Mouse (Mus musculus): ENCODE results near the gene Il23r.

The Il23r gene

GRCm38 (mm10) chr6:67431808-67432207 lies 59.8 kb downstream of the Il23r start:
- DNase-seq (ENCODE audit: low read depth, low spot score): no peak

GRCm38 (mm10) chr6:67421761-67422160 lies 69.9 kb downstream of the Il23r start:
- no peak for DNase-seq (ENCODE audit: low read depth, low spot score)

GRCm38 (mm10) chr6:67416557-67416956 lies 75.1 kb downstream of the Il23r start:
- DNase-seq (ENCODE audit: low read depth, low spot score): no peak

GRCm38 (mm10) chr6:67415276-67415675 lies 76.4 kb downstream of the Il23r start:
- no peak for DNase-seq (ENCODE audit: low read depth, low spot score)

GRCm38 (mm10) chr6:67413378-67413777 lies 78.3 kb downstream of the Il23r start:
- DNase-seq (ENCODE audit: low read depth, low spot score): no peak

DNA sequence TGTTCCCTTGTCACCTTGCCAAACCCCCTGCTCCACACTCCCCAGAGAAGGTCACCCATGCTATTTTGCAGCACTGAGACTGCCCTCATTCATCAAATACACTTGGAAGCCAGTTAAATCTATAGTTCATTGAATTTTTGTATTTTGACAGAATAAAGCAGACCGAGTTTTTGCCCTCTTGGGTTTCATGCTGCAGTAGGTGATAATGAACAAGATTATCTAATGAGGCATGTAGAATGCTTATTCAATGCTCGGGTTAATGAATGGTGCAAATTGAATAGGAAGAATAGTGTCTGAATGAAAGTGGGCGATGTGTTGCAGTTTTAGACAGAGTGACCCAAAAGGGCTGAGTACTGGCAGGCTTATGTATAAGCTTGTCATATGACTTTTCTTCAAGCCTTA lies 86.4 kb downstream of the Il23r start:
- no peak for DNase-seq (ENCODE audit: low read depth, low spot score)

GRCm38 (mm10) chr6:67399551-67399950 lies 92.1 kb downstream of the Il23r start:
- no peak for DNase-seq (ENCODE audit: low read depth, low spot score)

- DNase-seq (ENCODE audit: low read depth, low spot score): peak; percentile 14
Measured at GRCm38 (mm10) chr6:67375982-67376391, 115.7 kb downstream of the Il23r start, which contains the start of gene Il12rb2. Il12rb2 (minus strand) TSS chr6:67376188.

All from ES-CJ7 (cell line).